Mouse (Mus musculus): ENCODE results near the gene Gm10134.

GRCm38 (mm10) chr2:28506291-28506690 is 396 bp downstream of the Gm10134 start:
- TF ChIP-seq POLR2A (IDR thresholded peaks at IDR 0.05; ENCODE audit: low read depth, low read length) (no peak), CTCF (IDR thresholded peaks at IDR 0.05; ENCODE audit: borderline replicate concordance, insufficient read depth, low read length) (no peak)

Data from embryonic fibroblast, embryonic 13.5 days (primary cell).